Mouse (Mus musculus): ENCODE measurements around the gene Hexim1. TPM values are rescaled to one million over a fixed set of nuclear protein-coding genes. Genes with fewer than 3 reads are reported as not detected.

The Hexim1 gene
- total RNA-seq, 2 experiments from 2014 or later, result 71.1 to 83.3 TPM

GRCm38 (mm10) chr11:103147766-103148165 is 31.7 kb downstream of the Hexim1 start:
- no peak for DNase-seq (ENCODE audit: low spot score in 2 of 2)

DNA sequence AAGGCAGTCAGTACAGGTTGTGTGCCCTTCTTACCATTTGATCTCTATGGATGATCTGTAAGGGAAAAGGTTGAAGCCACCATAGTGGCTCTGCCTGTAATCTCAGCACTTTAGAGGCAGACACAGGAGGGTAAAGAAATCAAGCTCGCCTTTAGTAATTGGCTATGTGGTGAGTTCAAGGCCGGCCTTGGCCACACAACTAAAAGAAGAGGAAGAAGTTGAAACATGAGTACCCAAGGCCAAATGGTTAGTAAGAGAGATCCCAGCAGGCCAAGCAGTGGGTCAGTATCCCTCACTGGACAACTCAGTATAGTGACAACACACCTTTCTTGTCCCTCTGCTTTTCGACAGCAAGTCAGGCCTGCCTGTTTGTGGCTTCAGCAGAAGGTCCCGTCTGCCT is 33.7 kb downstream of the Hexim1 start:
- no peak for DNase-seq (ENCODE audit: low spot score in 2 of 2)

- peak; percentile 100 for DNase-seq (ENCODE audit: low spot score in 2 of 2)
Measured at GRCm38 (mm10) chr11:103158621-103159478, 42.8 kb downstream of the Hexim1 start.

GRCm38 (mm10) chr11:103160738-103161137 is 44.7 kb downstream of the Hexim1 start:
- no peak for DNase-seq (ENCODE audit: low spot score in 2 of 2)

DNA sequence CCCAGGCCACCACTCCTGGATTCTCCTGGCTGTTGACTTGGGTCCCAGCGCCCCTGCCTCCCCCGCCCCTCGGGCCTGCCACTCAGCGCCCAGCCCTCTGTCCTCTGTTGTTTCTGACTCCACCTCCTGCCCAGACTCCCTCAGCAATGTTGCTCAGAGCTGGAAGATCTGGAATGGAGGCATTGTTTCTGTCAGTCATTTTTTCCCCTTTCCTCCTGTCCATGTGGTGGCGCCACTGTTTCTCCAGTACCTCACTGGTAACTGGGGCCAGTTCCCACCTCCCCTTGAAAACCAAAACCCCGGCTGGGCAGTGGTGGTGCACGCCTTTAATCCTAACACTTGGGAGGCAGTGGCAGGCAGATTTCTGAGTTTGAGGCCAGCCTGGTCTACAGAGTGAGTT is 45.4 kb downstream of the Hexim1 start:
- no peak for DNase-seq (ENCODE audit: low spot score in 2 of 2)

DNA sequence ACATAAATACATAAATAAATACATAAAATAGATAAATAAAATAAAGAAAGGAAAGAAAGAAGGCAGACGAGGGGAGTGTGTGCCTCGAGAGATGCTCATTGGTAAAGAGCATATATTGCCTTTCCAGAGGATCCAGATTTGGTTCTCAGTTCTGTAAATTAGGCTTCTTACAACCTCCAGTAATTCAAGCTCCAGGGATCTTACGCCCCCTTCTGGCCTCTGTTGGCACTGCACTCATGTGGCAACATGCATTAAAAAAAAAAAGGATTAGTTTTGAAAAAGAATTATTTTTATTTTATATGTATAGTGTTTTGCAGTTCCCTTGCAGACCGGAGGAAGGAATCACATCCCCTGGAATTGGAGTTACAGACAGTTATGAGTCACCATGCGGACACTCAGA is 46.1 kb downstream of the Hexim1 start:
- peak in 1 of 2 experiments; percentile 24 for DNase-seq (ENCODE audit: low spot score in 2 of 2)

GRCm38 (mm10) chr11:103164391-103164790 is 48.4 kb downstream of the Hexim1 start:
- DNase-seq (ENCODE audit: low spot score in 2 of 2), result no peak

DNA sequence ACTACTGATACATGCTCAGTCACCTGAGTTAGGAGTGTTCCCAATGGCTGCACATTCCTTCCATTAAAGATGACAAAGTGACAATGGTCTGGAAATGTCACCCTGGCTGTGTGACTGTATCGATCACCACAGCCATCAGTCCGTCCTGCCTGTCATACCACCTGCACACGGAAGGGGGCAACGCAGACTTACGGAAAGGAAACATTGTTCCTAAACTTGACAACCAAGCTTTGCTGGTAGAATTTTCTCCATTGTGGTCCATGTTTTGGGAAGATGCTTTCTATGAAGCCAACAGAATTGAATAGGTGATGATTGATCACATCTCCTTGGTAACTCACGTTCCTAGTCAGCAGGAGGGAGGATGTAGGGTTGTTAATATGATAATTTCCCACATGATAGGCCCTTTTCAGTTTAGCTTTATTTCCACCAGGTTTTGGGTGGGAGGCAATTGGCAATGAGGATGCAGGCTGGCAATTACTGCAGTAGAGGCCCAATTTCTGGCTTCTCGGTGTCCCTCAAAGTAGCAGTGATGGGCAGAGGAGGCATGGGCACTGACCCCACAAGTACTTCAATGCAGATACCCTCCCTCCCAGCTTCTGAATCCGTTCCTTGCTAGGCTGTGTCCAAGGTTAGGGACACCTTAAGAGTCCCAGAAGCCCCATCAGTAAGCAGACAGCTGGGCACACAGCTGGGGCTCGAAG is 52.8 kb downstream of the Hexim1 start:
- DNase-seq (ENCODE audit: low spot score in 2 of 2), result peak; percentile 73 to 75

Other genes with a start within 250 kb of the Hexim1 start
- gene Eftud2, start 235.2 kb upstream of the Hexim1 start, total RNA-seq (2021), result 10 to 100 TPM; 64.6 to 70.2 TPM
- under 1 TPM; 0.32 to 0.36 TPM for gene Ccdc103, start 235.0 kb upstream of the Hexim1 start, total RNA-seq (2021)
- not detected for gene Fam187a, start 231.1 kb upstream of the Hexim1 start, total RNA-seq (2021)
- gene Gfap, start 215.3 kb upstream of the Hexim1 start, total RNA-seq (2021), result 1 to 10 TPM in 1 of 2 experiments, under 1 TPM in 1; 0.76 to 1.1 TPM
- gene Kif18b, start 191.1 kb upstream of the Hexim1 start, total RNA-seq (2021), result under 1 TPM; 0.51 to 0.73 TPM
- 10 to 100 TPM; 49.2 to 60.0 TPM for gene C1ql1, start 169.5 kb upstream of the Hexim1 start, total RNA-seq (2021)
- 100 to 1,000 TPM in 1 of 2 experiments, 10 to 100 TPM in 1; 97.0 to 100 TPM for gene Nmt1, start 88.0 kb upstream of the Hexim1 start, total RNA-seq (2021)
- 10 to 100 TPM; 44.7 to 54.1 TPM for gene Dcakd, start 87.9 kb upstream of the Hexim1 start, total RNA-seq (2021)
- gene Plcd3, start 14.6 kb upstream of the Hexim1 start, total RNA-seq (2021), result 10 to 100 TPM in 1 of 2 experiments, 1 to 10 TPM in 1; 6.6 to 12.0 TPM
- gene Acbd4, start 14.5 kb upstream of the Hexim1 start, total RNA-seq (2021), result 100 to 1,000 TPM; 116 to 169 TPM
- gene Hexim2, start 16.2 kb downstream of the Hexim1 start, total RNA-seq (2021), result 1 to 10 TPM; 2.8 to 5.6 TPM
- gene Fmnl1, start 54.9 kb downstream of the Hexim1 start, total RNA-seq (2021), result 10 to 100 TPM; 19.8 to 20.9 TPM
- under 1 TPM; 0.27 to 0.61 TPM for gene 1700023F06Rik, start 92.3 kb downstream of the Hexim1 start, total RNA-seq (2021)
- not detected for gene Spata32, start 102.2 kb downstream of the Hexim1 start, total RNA-seq (2021)
- gene Map3k14, start 151.2 kb downstream of the Hexim1 start, total RNA-seq (2021), result 10 to 100 TPM in 1 of 2 experiments, 1 to 10 TPM in 1; 9.2 to 10.5 TPM
- gene Arhgap27, start 247.5 kb downstream of the Hexim1 start, total RNA-seq (2021), result 10 to 100 TPM; 12.4 to 13.1 TPM

Measured in adrenal gland, adult 18-20 months (tissue).